Mouse (Mus musculus) ES-E14 (cell line): ENCODE results near the gene Hist1h4h. TPM values are rescaled to one million over a fixed set of nuclear protein-coding genes. Genes with fewer than 3 reads are reported as not detected.
"Not testable (repeated sequence)": the region's sequence is repeated elsewhere in the genome, so short reads cannot be mapped to it uniquely, and the experiment has no call there.

Source experiments
- DNase-seq: peaks from one replicate; pipeline ENCODE4 v3.0.0-alpha.2; 2013; ENCODE audit warnings: low read depth, low spot score
- H3K27ac ChIP-seq: 2 replicates; pipeline ENCODE4 v1.5.1; 2012; ENCODE audit warnings: low read depth, mild to moderate bottlenecking, low read length, moderate library complexity, mixed read lengths; ENCODE audit not compliant: poor library complexity, insufficient read depth, severe bottlenecking
- H3K36me3 ChIP-seq: 2 replicates; pipeline ENCODE4 v1.6.1; 2012; ENCODE audit warnings: mild to moderate bottlenecking, low read length, moderate library complexity, mixed read lengths; ENCODE audit not compliant: control insufficient read depth, poor library complexity, insufficient read depth, severe bottlenecking
- H3K4me1 ChIP-seq, 2 experiments: fragments of 150-350 bp in 1 of 2; sonication (generic) in 1 of 2; 2 replicates each; pipeline ENCODE4 v1.6.1; 2012; ENCODE audit warnings: low read length in 2 of 2, mild to moderate bottlenecking in 1 of 2, mixed read lengths in 1 of 2; ENCODE audit not compliant: control insufficient read depth in 2 of 2, insufficient read depth in 2 of 2, poor library complexity in 1 of 2
- H3K4me3 ChIP-seq, 2 experiments: fragments of 150-350 bp in 1 of 2; sonication (generic) in 1 of 2; 2 replicates each; pipeline ENCODE4 v1.5.1; 2012; ENCODE audit warnings: low read length in 2 of 2, low read depth in 1 of 2, mild to moderate bottlenecking in 1 of 2, mixed read lengths in 1 of 2; ENCODE audit not compliant: insufficient read depth in 1 of 2, poor library complexity in 1 of 2, severe bottlenecking in 1 of 2
- H3K9ac ChIP-seq: 2 replicates; pipeline ENCODE4 v1.6.1; 2012; ENCODE audit warnings: low read depth, mild to moderate bottlenecking, low read length, mixed read lengths; ENCODE audit not compliant: poor library complexity, insufficient read depth, severe bottlenecking
- H3K9me3 ChIP-seq: fragments of 150-350 bp; sonication (generic); 2 replicates; pipeline ENCODE4 v1.6.1; 2012; ENCODE audit warnings: low read depth, mild to moderate bottlenecking, low read length; ENCODE audit not compliant: control insufficient read depth, insufficient read depth
- CHD2 ChIP-seq: IDR thresholded peaks from 2 replicates; pipeline ENCODE4 v1.6.1; 2014; ENCODE audit warnings: mild to moderate bottlenecking, low read depth, low read length, inconsistent platforms
- HCFC1 ChIP-seq: IDR thresholded peaks from 2 replicates; pipeline ENCODE4 v1.6.1; 2012; ENCODE audit warnings: low read length, inconsistent platforms, borderline replicate concordance; ENCODE audit not compliant: insufficient read depth
- MAFK ChIP-seq: IDR thresholded peaks from 2 replicates; pipeline ENCODE4 v1.6.1; 2014; ENCODE audit warnings: mild to moderate bottlenecking, low read depth, low read length, inconsistent platforms; ENCODE audit not compliant: insufficient read depth
- ZC3H11A ChIP-seq: IDR thresholded peaks from 2 replicates; pipeline ENCODE4 v1.6.1; 2012; ENCODE audit warnings: low read depth, mild to moderate bottlenecking, inconsistent platforms, low read length, borderline replicate concordance
- ZNF384 ChIP-seq: IDR thresholded peaks from 2 replicates; pipeline ENCODE4 v1.6.1; 2012; ENCODE audit warnings: low read depth, low read length, inconsistent platforms
- in situ Hi-C, 2 experiments: fragments of 600-800 bp; cut with MboI; formaldehyde crosslinking; loops; one replicate each; pipeline ENCODE4 v1.15.1; 2025; ENCODE audit warnings: low sequenced_read_pairs in 2 of 2, inconsistent platforms in 1 of 2; ENCODE audit not compliant: unreplicated experiment in 2 of 2
- total RNA-seq: library from RNA; depleted of rRNA; stranded (reverse); fragments of 300-350 nt; gene quantifications from 2 replicates; pipeline ENCODE4 v1.2.3, GENCODE M21; 2012

The Hist1h4h gene
- total RNA-seq, 1 experiment: 2,804 TPM

DNA sequence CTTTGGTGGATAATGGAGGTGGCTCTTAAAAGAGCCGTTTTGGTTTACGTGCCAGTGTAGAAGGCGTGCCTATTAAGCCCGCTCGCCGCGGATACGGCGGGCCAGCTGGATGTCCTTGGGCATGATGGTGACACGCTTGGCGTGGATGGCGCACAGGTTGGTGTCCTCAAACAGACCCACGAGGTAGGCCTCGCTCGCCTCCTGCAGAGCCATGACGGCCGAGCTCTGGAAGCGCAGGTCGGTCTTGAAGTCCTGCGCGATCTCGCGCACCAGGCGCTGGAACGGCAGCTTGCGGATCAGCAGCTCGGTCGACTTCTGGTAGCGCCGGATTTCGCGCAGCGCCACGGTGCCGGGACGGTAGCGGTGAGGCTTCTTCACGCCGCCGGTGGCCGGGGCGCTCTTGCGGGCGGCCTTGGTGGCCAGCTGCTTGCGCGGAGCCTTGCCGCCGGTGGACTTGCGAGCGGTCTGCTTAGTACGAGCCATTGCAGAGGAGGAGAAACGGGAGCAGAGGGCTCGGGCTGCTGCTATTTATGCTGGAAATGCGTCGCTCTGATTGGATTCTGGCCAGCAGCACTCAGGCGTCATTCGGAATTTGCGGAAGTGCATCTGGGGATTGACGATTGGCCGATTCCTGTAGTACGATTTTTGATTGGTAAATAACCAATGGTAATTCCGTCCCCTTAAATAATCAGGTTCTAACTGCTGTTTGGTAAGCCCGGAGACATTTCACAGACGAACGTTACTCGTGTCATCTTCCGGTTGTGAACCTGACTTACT, 31.2 kb downstream of the Hist1h4h start, which contains the start of gene Hist1h3e:
Gene Hist1h3e, minus strand, starts transcription at position 487 of the 777 bp plus-strand sequence.
- Histone ChIP-seq H3K9ac (peak within 1 kb of the TSS; percentile 82), H3K27ac (peak within 1 kb of the TSS; percentile 93), H3K4me3 (peak within 1 kb of the TSS; percentile 65 to 68)
- peak; percentile 41; the same call in 1 of the 2 replicates for TF ChIP-seq HCFC1
- not testable (repeated sequence) for H3K4me1 ChIP-seq, H3K9me3 ChIP-seq, H3K36me3 ChIP-seq
- peak; percentile 93 for DNase-seq
- in situ Hi-C loops: loop anchor here (25.0 kb wide), 2 partner anchors 1525 to 1825 kb away; partner anchors contain the start of genes Hist1h4j (in 2 of the 2), Hist1h2ag (in 1 of the 2), Hist1h2ah (in 1 of the 2) and Hist1h2bj (in 1 of the 2)

DNA sequence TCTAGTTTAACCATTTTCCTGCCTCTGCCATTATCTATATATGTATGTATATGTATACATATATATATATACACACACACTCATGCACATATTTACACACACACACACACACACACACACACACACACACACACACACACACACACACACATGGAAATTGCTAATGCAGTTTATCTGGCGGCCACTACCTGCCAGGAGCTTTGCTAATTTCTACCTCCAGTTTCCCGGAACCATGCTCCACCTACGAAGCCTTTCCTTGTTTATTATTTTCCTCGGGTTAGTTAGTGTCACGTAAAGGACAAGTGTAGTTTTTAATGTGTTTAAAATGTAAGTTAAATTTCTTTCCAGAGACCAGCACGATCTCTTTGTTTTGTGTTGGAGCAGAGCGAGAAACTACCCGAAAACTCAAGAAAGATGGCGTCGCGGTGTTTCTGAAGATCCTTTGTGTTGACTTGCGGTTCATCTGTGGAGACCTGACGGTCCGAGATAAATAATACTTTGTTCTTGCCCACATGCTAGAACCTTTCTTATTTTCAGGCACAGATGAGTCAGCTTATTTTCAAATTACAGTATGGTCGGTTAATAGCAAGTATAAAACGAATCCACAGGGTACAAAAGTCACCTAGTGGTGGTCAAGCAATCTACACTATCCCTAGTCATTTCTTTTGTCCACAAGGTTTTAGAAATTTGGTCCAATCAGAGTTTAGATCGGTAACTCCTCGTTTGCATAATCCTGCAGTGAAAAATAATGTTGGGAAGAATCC, 32.0 kb downstream of the Hist1h4h start:
- Histone ChIP-seq H3K4me1 (peaks cover 0 to 5% of the 10 kb centered on the region in 2 experiments; a peak in 1 of 4 replicates), H3K9ac (peak overlapping the region; percentile 82), H3K36me3 (no peaks in the 10 kb centered on the region), H3K4me3 (peak overlapping the region; percentile 61 to 68), H3K9me3 (no peaks in the 10 kb centered on the region), H3K27ac (peak overlapping the region; percentile 93)
- TF ChIP-seq ZC3H11A (no peak), HCFC1 (no peak), MAFK (peak; percentile 90), ZNF384 (no peak), CHD2 (no peak)
- no peak for DNase-seq
- in situ Hi-C loops: loop anchor here (25.0 kb wide), 2 partner anchors 1526 to 1826 kb away; partner anchors contain the start of genes Hist1h4j (in 2 of the 2), Hist1h2ag (in 1 of the 2), Hist1h2ah (in 1 of the 2) and Hist1h2bj (in 1 of the 2)

DNA sequence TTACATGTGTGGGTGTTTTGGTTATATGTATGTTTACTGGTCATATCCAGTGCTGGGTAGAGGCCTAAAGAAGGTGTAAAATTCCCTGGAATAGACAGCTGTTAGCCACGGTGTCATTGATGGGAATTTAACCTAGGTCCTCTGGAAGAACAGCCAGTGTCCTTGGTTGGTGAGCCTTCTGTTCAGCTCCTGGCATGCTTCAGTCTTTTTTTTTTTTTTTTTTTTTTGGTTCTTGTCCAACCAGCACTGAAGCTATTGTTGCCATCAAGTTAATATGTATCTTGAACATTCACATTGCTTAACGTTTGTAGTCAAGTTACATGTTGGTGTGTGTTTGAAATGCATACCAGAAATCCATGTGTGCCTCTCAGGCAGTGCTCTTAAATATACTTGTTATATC, 33.6 kb downstream of the Hist1h4h start:
- no peak for TF ChIP-seq ZNF384
- TF ChIP-seq ZC3H11A: no peak
- no peak for TF ChIP-seq HCFC1
- no peak for TF ChIP-seq CHD2
- in situ Hi-C loops: loop anchor here (25.0 kb wide), 2 partner anchors 1527 to 1827 kb away; partner anchors contain the start of genes Hist1h4j (in 2 of the 2), Hist1h2ag (in 1 of the 2), Hist1h2ah (in 1 of the 2) and Hist1h2bj (in 1 of the 2)
- H3K36me3 ChIP-seq: no peaks in the 10 kb centered on the region
- no peaks in the 10 kb centered on the region for H3K9me3 ChIP-seq
- H3K9ac ChIP-seq: no peak overlapping the region
- H3K4me3 ChIP-seq: no peak overlapping the region
- peaks cover 0 to 5% of the 10 kb centered on the region in 2 experiments; a peak in 1 of 4 replicates for H3K4me1 ChIP-seq
- DNase-seq: no peak
- H3K27ac ChIP-seq: no peak overlapping the region

DNA sequence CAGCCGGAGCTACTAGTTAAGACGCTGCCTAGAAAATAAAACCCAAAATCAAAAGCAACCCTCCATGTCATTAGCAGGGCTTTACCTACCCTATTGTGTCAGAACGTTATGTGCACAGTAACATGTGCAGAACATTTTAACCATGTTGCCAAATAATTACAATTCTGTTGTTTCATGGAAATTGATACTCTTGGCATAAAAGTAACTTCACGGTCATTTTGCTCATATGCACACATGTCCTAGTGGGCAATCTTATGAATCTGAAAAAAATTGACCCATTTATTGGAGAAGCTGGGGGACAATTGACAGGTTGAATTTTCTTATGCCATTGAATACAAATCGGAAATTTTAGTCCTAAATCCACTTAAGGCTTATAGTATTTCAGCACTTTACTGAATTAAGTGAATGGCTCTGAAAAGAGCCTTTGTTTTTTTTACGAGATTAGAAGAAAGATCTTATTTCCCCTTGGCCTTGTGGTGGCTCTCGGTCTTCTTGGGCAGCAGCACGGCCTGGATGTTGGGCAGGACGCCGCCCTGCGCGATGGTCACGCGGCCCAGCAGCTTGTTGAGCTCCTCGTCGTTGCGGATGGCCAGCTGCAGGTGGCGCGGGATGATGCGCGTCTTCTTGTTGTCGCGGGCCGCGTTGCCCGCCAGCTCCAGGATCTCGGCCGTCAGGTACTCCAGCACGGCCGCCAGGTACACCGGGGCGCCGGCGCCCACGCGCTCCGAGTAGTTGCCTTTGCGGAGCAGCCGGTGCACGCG, 39.6 kb downstream of the Hist1h4h start:
- in situ Hi-C loops: loop anchor here (25.0 kb wide), 2 partner anchors 1533 to 1833 kb away; partner anchors contain the start of genes Hist1h4j (in 2 of the 2), Hist1h2ag (in 1 of the 2), Hist1h2ah (in 1 of the 2) and Hist1h2bj (in 1 of the 2)
- Histone ChIP-seq H3K4me3 (peak overlapping the region; percentile 20 to 63), H3K27ac (peak overlapping the region; percentile 92), H3K9ac (peak overlapping the region; percentile 67)
- H3K9me3 ChIP-seq, H3K36me3 ChIP-seq, DNase-seq, H3K4me1 ChIP-seq: not testable (repeated sequence)
- 0 out of 2 replicates have a peak, but pooled peaks have one; percentile 41 for TF ChIP-seq HCFC1
